In genomic region chr15:98425188-98425587, GRCm38 (mm10) we compare ENCODE assay signal across 41 mouse cellular contexts. TPM values are rescaled to one million over a fixed set of nuclear protein-coding genes. Genes with fewer than 3 reads are reported as not detected.
"Had no signal": no experiment of that assay in that cellular context is flagged by ENCODE, and none has a peak within 500 bp of the region (broad histone marks: within the 10 kb centered on the region; RNA-seq: fewer than 3 reads in every experiment).

No protein-coding gene starts in this region.

- H3K4me1 ChIP-seq: heart, embryonic 10.5 days; heart, embryonic 12.5 days; hindbrain, embryonic 15.5 days; liver, embryonic 12.5 days had no signal

- DNase-seq: gastrocnemius, postnatal 10 days; heart, adult 18-20 months; heart, postnatal 10 days; kidney, adult 18-20 months; kidney, adult 8-10 months; kidney, postnatal 10 days; kidney, postnatal 25 days; kidney, postnatal 4 days; layer of hippocampus, adult 9-11 months; layer of hippocampus, postnatal 36 days; left cerebral cortex, postnatal 4 days had no signal

- H3K36me3 ChIP-seq: heart, embryonic 10.5 days; heart, embryonic 12.5 days; hindbrain, embryonic 13.5 days; hindbrain, embryonic 15.5 days; limb, embryonic 13.5 days; limb, embryonic 15.5 days; liver, embryonic 12.5 days had no signal

- H3K9ac ChIP-seq: heart, embryonic 12.5 days; hindbrain, embryonic 13.5 days; hindbrain, embryonic 15.5 days; limb, embryonic 13.5 days; limb, embryonic 15.5 days; liver, embryonic 12.5 days; liver, embryonic 14.5 days had no signal

- H3K27me3 ChIP-seq: heart, embryonic 12.5 days; hindbrain, embryonic 13.5 days; hindbrain, embryonic 15.5 days; limb, embryonic 13.5 days; limb, embryonic 15.5 days had no signal

- H3K27ac ChIP-seq: heart, embryonic 10.5 days; hindbrain, embryonic 13.5 days; hindbrain, embryonic 15.5 days; hindbrain, postnatal 0 days; limb, embryonic 13.5 days; limb, embryonic 15.5 days; liver, embryonic 12.5 days; liver, embryonic 14.5 days had no signal

- H3K4me2 ChIP-seq: heart, embryonic 12.5 days; hindbrain, embryonic 13.5 days; hindbrain, embryonic 15.5 days; limb, embryonic 15.5 days; liver, embryonic 12.5 days had no signal

- H3K4me3 ChIP-seq: heart, embryonic 10.5 days; heart, embryonic 12.5 days; hindbrain, embryonic 13.5 days; hindbrain, embryonic 15.5 days; limb, embryonic 13.5 days; limb, embryonic 15.5 days; liver, embryonic 12.5 days had no signal

- H3K9me3 ChIP-seq: heart, embryonic 10.5 days; heart, embryonic 12.5 days; hindbrain, embryonic 13.5 days; hindbrain, embryonic 15.5 days; limb, embryonic 13.5 days; limb, embryonic 15.5 days; liver, embryonic 12.5 days had no signal

- ATAC-seq: hindbrain, postnatal 0 days; liver, embryonic 12.5 days had no signal

RNA-seq across cellular contexts. Expression of gene Olfr282, which starts 5.8 kb away (rescaled TPM):
- total RNA-seq: gastrocnemius, adult 18-20 months; gastrocnemius, postnatal 10 days; gastrocnemius, postnatal 25 days; heart, adult 18-20 months; heart, adult 8-10 months; heart, postnatal 10 days; heart, postnatal 25 days; hematopoietic stem cell, adult 5-6 weeks; hindbrain, postnatal 0 days; layer of hippocampus, adult 18-20 months; layer of hippocampus, adult 8-10 months; layer of hippocampus, postnatal 14 days; layer of hippocampus, postnatal 36 days; left cerebral cortex, adult 18-20 months; left cerebral cortex, adult 8-10 months; left cerebral cortex, postnatal 10 days; left cerebral cortex, postnatal 25 days; left cerebral cortex, postnatal 4 days; liver, adult 2 months had no signal
- polyA plus RNA-seq: gonadal fat pad, adult 2 months; heart, embryonic 10.5 days; heart, embryonic 12.5 days; heart, embryonic 14.5 days; heart, embryonic 16.5 days; hindbrain, embryonic 11.5 days; hindbrain, embryonic 13.5 days; hindbrain, embryonic 15.5 days; hindbrain, postnatal 0 days; intestine, embryonic 14.5 days; kidney, embryonic 14.5 days; kidney, embryonic 16.5 days; limb, embryonic 11.5 days; limb, embryonic 13.5 days; limb, embryonic 15.5 days; liver, adult 2 months; liver, embryonic 12.5 days; liver, embryonic 14.5 days had no signal

RNA-seq across cellular contexts. Expression of gene Olfr281, which starts 27.2 kb away (rescaled TPM):
- total RNA-seq: gastrocnemius, adult 18-20 months; gastrocnemius, postnatal 10 days; gastrocnemius, postnatal 25 days; heart, adult 18-20 months; heart, adult 8-10 months; heart, postnatal 10 days; heart, postnatal 25 days; hematopoietic stem cell, adult 5-6 weeks; hindbrain, postnatal 0 days; layer of hippocampus, adult 18-20 months; layer of hippocampus, adult 8-10 months; layer of hippocampus, postnatal 14 days; layer of hippocampus, postnatal 36 days; left cerebral cortex, adult 18-20 months; left cerebral cortex, adult 8-10 months; left cerebral cortex, postnatal 10 days; left cerebral cortex, postnatal 25 days; left cerebral cortex, postnatal 4 days; liver, adult 2 months had no signal
- polyA plus RNA-seq: gonadal fat pad, adult 2 months; heart, embryonic 10.5 days; heart, embryonic 12.5 days; heart, embryonic 14.5 days; heart, embryonic 16.5 days; hindbrain, embryonic 11.5 days; hindbrain, embryonic 13.5 days; hindbrain, embryonic 15.5 days; hindbrain, postnatal 0 days; intestine, embryonic 14.5 days; kidney, embryonic 14.5 days; kidney, embryonic 16.5 days; limb, embryonic 11.5 days; limb, embryonic 13.5 days; limb, embryonic 15.5 days; liver, adult 2 months; liver, embryonic 12.5 days; liver, embryonic 14.5 days had no signal

RNA-seq across cellular contexts. Expression of gene Olfr283, which starts 44.4 kb away (rescaled TPM):
- total RNA-seq: gastrocnemius, adult 18-20 months; gastrocnemius, postnatal 10 days; gastrocnemius, postnatal 25 days; heart, adult 18-20 months; heart, adult 8-10 months; heart, postnatal 10 days; heart, postnatal 25 days; hematopoietic stem cell, adult 5-6 weeks; hindbrain, postnatal 0 days; layer of hippocampus, adult 18-20 months; layer of hippocampus, adult 8-10 months; layer of hippocampus, postnatal 14 days; layer of hippocampus, postnatal 36 days; left cerebral cortex, adult 18-20 months; left cerebral cortex, adult 8-10 months; left cerebral cortex, postnatal 10 days; left cerebral cortex, postnatal 25 days; left cerebral cortex, postnatal 4 days; liver, adult 2 months had no signal
- polyA plus RNA-seq: gonadal fat pad, adult 2 months; heart, embryonic 10.5 days; heart, embryonic 12.5 days; heart, embryonic 14.5 days; heart, embryonic 16.5 days; hindbrain, embryonic 11.5 days; hindbrain, embryonic 13.5 days; hindbrain, embryonic 15.5 days; hindbrain, postnatal 0 days; intestine, embryonic 14.5 days; kidney, embryonic 14.5 days; kidney, embryonic 16.5 days; limb, embryonic 11.5 days; limb, embryonic 13.5 days; limb, embryonic 15.5 days; liver, adult 2 months; liver, embryonic 12.5 days; liver, embryonic 14.5 days had no signal

RNA-seq across cellular contexts. Expression of gene OR5BS1P, which starts 44.5 kb away (rescaled TPM):
- total RNA-seq: gastrocnemius, adult 18-20 months; gastrocnemius, postnatal 10 days; gastrocnemius, postnatal 25 days; heart, adult 18-20 months; heart, adult 8-10 months; heart, postnatal 10 days; heart, postnatal 25 days; hematopoietic stem cell, adult 5-6 weeks; hindbrain, postnatal 0 days; layer of hippocampus, adult 18-20 months; layer of hippocampus, adult 8-10 months; layer of hippocampus, postnatal 14 days; layer of hippocampus, postnatal 36 days; left cerebral cortex, adult 18-20 months; left cerebral cortex, adult 8-10 months; left cerebral cortex, postnatal 10 days; left cerebral cortex, postnatal 25 days; left cerebral cortex, postnatal 4 days; liver, adult 2 months had no signal
- polyA plus RNA-seq: gonadal fat pad, adult 2 months; heart, embryonic 10.5 days; heart, embryonic 12.5 days; heart, embryonic 14.5 days; heart, embryonic 16.5 days; hindbrain, embryonic 11.5 days; hindbrain, embryonic 13.5 days; hindbrain, embryonic 15.5 days; hindbrain, postnatal 0 days; intestine, embryonic 14.5 days; kidney, embryonic 14.5 days; kidney, embryonic 16.5 days; limb, embryonic 11.5 days; limb, embryonic 13.5 days; limb, embryonic 15.5 days; liver, adult 2 months; liver, embryonic 12.5 days; liver, embryonic 14.5 days had no signal

RNA-seq across cellular contexts. Expression of gene Lalba, which starts 57.3 kb away (rescaled TPM):
- total RNA-seq: gastrocnemius, adult 18-20 months; gastrocnemius, postnatal 25 days; heart, adult 8-10 months; heart, postnatal 25 days; hematopoietic stem cell, adult 5-6 weeks; hindbrain, postnatal 0 days; layer of hippocampus, adult 18-20 months; layer of hippocampus, adult 8-10 months; layer of hippocampus, postnatal 14 days; layer of hippocampus, postnatal 36 days; left cerebral cortex, adult 18-20 months; left cerebral cortex, adult 8-10 months; left cerebral cortex, postnatal 10 days; left cerebral cortex, postnatal 25 days; left cerebral cortex, postnatal 4 days; liver, adult 2 months had no signal
- polyA plus RNA-seq: heart, embryonic 10.5 days; heart, embryonic 12.5 days; heart, embryonic 14.5 days; heart, embryonic 16.5 days; hindbrain, embryonic 11.5 days; hindbrain, embryonic 13.5 days; hindbrain, embryonic 15.5 days; hindbrain, postnatal 0 days; limb, embryonic 11.5 days; liver, adult 2 months; liver, embryonic 12.5 days; liver, embryonic 14.5 days had no signal
